Mouse (Mus musculus): ENCODE results near the gene Crabp1.

Gene Crabp1

DNA sequence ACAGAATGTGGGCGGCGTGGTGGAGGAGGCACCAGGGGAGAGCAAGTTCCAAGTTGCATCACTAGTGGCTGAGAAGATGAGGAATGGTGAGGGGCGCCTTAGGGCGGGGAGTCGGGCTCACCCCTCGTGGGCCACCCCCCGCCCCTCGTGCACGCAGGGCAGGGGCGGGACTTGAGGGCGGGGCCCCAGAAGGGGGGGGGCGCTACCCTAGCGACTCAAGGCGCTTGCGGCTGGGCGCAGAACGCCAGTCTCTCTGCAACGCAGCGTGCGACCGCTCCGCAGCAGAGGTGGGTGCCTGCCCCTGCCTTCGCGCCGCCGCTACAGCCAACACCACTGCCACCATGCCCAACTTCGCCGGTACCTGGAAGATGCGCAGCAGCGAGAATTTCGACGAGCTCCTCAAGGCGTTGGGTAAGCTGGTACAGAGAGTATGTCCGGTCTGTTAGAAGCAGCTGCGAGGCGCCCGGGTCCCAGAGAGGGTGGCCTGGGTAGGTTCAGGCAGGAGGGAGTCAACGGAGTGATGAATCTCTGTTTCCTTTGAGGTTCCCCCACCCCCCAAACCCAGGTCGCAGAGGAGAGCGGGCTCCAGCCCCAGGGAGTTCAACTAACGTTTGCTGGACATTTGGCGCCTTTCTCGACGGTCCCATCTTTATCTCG is at the start of gene Crabp1:
Gene Crabp1, plus strand, starts transcription at position 188 of the 657 bp plus-strand sequence.
- DNase-seq: no peak

DNA sequence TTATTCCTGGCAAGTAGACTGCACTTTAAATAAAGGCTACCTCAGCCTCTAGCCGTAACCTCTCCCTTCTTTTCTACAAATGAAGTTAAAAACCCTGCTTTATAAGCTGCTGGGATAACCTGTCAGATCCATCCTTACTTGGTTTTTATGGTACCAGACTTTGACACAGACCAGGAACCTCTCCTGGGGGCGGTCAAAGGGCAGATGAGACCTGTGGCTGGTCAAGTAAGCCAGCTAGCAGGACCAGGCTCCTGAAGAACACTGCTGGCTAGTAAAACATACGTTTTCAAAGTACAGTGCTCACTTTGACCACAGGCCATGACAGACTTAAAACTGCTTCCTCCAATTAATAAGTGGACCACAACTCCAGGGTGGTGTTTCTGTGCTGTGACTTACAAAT is 48.8 kb upstream of the Crabp1 start:
- peak; percentile 33 for DNase-seq

DNA sequence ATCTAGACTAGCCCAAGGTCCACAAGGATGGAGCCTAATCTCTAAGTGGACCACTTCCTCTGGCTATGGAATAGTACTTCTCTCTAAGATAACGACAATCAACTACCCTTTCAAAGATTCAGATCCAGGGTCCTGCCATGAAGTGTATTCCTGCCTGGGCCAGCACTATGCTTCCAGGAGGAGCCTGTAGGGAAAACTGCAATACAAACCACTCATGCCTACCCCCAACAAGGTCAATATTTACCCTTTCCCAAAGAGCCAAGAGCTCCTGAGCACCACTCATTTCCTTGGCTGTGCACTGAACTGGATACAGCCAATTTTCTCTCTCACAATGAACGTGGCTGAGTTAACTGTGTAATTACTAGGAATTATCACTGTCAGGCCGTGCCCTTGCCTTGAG is 47.0 kb upstream of the Crabp1 start:
- DNase-seq: no peak

DNA sequence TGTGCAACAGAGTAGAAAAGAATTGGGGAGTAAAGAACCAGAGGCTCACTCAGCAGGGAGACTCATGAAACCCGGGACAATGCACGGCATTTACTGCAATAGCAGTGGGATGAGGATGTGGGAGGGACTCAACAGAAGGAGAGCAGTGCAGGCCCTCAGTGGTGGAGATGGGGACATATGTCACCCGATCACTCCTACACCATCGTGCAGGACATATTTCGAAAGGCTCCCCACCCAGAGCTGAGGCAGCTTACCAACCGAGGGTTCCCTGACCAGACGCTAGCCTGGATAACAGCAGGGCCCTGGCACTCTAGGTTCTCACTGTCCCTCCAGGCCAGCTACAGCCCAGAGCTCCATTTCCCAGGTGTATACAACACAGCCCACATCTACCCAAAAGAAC is 42.4 kb upstream of the Crabp1 start:
- no peak for DNase-seq

DNA sequence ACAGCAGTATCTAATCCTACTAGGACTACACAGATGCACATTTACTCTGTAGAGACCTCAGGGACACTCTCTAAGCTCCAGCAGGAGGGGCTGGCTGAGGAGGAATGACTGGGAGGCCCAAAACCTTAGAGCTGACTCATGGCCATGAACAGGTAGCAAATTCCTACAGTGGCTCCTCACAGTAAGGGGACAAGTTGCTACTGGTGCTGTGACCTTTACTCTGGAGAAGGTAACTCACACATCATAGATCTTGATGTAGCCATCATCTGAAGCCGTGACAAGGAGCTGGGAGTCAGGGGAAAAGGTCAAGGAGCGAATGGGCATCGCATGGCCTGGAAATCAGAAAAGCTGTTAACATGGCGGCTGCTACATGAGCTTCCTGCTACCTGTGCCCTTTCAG is 42.0 kb upstream of the Crabp1 start:
- DNase-seq: no peak

DNA sequence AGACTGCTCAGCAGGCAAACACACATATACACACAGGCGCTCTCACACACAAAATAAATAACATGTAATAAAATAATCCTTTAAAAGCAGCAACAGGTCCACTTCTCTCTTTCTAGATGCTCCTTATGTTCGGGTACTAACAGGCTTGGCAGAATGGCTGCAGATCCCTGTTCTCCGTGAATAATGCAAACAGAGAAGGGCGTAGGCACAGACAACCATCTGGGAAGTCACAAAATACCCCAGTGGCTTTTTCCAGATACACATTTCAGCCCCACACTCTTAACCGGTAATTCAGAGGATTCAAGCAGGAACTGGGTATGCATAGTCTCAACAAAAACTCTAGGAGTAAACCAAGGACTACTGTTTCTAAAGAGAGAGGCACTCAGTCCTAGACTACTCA is 38.2 kb upstream of the Crabp1 start:
- no peak for DNase-seq

DNA sequence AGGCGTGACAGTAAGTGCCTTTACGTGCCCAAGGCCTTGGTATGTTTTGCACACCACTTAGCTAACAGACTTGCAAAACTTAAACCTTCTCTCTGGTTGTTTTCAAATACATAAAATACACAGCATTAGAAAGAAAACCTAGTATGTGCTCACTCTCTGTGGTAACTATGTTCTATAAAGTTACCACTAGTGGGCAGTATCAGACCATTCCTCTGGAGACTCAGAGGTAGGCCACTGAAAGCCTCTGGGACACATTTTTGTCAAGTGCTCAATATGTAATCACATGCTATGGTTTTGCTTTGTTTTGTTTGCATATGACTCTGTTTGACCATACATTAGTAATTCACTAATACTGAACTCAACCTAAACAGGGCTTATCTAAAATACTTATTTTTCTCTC is 32.4 kb upstream of the Crabp1 start:
- DNase-seq: no peak

DNA sequence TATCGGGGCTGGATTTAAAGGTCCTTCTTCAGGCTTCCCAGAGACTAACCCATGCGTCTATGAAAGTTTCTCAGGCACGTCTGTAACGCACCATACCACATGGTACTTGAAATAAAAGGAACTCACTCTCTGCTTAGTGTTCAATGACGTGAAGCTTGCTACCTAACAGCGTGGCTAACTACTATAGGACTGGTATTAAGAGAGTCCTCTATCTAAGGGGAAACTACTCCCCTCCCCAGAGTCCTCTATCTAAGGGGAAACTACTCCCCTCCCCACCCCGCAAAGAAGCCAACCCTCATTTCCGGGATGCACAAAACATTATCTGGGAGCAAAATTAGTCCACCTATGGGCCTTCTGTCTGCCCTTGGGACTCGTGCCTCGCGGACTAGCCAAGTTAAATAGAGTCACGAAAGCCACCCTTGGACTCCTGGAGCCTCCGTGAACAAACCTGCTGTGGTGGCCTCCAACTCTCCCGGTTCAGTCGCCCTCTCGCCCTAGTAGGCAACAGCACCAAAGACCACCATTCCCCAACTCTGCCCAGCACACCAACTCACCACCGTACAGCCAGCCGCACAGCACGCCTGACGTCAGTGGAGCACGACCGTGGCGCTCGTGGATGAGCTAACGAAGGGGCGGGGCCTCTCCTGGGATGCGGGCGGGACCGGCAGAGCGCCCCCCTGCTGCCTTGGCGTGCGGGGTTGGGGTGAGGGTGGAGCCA is 30.5 kb upstream of the Crabp1 start, which contains the start of gene Wdr61:
Gene Wdr61, minus strand, starts transcription at position 599 of the 718 bp plus-strand sequence.
- DNase-seq: peak; percentile 95

DNA sequence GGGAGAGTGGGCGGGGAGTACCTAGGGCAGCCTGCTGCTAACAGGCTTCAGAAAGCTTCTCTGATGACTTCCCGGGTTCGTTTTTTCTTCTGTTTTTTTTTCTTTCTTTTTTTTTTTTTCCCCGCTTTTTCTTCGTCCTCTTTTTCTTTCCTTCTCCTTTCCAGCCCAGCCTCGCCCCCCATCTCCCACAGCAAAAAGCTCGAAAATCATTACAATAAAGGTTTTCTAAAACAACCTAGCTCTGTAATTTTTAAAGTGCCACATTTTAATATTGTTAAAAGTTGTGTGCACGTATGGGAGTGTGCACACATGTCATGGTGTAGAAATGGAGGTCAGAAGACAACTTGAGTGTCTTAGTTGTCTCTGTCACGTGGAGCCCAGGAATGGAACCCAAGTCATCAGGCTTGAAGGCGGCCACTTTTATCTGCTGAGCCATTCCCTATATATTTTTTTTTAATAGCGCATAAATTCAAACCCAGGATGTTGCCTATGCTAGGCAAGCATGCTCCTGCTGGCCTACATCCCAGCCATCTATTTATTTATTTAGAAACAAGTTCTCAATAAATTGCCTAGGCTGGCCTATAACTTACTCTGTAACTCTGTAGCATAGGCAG is 29.8 kb upstream of the Crabp1 start:
- peak; percentile 12 for DNase-seq

DNA sequence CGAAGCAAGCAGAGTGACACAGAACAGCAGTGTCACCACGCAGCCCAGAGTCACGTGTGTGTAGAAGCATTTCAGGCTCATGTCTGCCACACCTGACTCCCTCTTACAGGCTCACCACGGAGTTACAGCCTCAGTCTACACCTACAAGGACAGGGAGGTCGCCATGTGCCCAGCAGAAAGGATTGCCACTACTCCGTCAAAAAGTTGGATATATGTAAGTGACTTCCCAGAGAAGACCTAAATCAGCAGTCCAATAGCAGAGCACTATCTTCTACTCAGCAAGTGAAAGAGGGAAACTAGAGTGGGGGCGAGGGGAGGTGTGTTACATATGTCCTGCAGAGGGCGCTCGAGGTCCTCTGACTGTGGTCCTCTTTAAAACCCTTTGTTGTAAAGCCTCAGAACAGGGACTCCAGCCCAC is 28.3 kb upstream of the Crabp1 start:
- peak; percentile 28 for DNase-seq

DNA sequence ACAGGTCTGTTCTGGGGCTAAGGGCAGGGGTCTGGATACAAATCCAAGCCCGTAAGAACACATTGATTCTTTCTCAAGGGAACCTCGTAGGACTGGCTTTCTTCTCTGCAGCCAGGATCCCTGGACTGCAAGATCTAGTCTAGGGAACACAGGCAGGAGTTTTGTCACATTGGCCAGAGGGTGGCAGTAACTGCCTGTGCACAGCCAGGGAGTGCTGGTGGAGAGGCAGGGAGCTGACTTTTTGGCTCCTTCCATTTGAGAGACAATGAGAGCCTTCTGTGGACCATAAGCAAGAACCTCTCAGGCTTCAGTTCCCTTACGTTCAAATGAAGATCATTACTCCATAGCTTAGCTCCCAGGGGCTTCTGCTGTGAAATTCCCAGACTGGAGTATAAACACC is 26.2 kb upstream of the Crabp1 start:
- peak; percentile 24 for DNase-seq

DNA sequence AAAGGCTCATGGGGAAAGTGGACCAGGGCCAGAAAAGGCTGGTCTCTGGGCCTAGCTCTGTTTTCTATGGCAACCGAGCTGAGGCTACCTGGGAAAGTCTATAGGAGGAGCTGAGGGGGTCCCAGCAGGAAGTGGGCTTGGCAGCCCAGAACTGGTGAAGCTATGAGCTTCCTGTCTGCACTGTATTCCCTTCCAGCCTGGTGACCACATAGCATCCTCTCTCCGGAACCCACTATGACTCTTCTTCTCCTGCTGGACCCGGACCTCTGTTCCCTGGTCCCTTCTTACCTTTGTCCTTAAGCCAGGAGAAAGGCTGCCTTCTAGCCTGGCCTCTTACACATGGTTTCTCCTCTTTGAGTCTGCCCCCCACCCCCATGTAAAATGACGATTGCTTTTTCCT is 20.7 kb upstream of the Crabp1 start:
- no peak for DNase-seq

DNA sequence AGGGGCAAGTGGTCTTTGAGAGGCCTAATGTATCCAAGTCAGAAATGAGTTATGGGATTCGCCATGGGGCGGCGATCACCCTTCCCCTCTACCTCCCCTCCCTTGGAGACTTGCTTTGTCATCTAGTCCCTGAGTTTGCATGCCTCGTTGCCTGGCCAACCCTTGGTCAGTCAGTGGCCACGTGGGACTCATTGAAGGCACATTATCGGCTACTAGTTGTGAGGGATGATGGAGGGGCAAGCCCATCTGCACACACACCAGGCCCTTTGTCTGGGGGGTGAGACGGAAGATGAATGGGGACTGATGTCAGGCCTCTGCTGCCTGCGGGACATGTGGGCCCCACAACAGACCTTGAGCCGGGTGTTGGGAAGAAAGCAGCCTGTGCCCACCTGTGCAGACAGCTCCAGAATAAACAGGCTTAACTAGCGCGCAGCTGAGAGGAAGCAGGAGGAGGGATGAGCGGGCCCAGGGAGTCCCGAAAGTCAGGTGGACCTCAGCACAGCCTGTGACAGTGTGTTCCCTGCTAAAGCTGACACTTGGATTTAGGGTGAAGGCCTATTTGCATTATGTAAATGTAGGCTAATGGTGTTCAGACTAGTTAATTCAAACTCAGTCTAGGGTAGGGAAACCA is 18.7 kb upstream of the Crabp1 start:
- no peak for DNase-seq

DNA sequence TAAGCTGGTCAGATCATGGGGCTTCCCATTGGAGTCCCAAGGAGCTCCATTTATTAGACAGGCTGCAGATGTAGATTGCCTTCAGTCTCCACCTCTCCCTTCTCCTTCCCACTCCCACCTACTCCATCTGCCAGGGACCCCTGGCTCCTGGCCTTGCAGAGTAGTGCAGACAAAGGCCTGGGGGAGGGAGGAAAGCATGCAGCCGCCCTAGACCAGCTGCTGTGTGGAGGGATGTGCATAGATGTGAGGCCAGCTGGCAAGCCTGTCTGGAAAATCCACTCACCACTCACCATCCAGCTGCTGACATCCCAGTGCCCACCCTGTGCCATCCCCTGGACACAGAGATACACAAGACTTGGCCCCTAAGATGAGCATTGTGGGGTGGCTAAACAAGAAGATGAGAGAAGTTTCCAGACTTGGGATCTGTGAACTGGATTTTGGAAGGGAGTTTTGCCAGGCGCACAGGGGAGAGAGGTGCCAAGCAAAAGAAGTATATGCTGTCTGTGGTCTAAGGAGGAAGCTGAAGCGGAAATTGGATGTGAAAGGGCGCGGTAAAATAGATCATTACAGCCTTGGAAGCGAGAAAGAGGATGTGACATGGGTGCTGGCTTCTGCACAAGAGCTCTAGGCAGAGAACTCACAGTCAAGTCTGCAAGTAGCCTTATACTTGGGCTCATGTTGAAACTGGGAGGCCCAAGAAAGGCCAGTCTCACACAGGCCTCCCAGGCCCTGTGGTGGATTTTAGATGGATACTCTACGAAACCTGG is 14.2 kb upstream of the Crabp1 start:
- DNase-seq: no peak

DNA sequence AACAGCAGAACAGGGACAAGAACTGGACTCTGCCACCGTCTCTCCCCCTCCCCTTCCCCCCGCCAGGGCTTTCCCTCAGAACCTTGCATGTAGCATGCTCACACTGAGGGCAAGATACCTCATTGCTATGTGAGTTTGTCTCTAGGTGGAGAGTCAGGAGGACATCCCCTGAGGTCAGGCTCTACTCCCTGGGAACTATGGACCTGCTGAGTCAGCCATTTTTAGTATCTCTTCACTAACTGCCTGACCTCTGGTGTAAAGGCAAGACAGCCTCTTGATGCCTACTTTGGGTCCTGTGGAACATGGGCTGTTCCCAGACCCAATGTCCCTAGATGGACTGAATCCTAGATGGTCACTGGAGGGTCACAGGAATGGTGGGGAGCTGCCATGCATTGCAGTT is 12.9 kb upstream of the Crabp1 start:
- DNase-seq: no peak

DNA sequence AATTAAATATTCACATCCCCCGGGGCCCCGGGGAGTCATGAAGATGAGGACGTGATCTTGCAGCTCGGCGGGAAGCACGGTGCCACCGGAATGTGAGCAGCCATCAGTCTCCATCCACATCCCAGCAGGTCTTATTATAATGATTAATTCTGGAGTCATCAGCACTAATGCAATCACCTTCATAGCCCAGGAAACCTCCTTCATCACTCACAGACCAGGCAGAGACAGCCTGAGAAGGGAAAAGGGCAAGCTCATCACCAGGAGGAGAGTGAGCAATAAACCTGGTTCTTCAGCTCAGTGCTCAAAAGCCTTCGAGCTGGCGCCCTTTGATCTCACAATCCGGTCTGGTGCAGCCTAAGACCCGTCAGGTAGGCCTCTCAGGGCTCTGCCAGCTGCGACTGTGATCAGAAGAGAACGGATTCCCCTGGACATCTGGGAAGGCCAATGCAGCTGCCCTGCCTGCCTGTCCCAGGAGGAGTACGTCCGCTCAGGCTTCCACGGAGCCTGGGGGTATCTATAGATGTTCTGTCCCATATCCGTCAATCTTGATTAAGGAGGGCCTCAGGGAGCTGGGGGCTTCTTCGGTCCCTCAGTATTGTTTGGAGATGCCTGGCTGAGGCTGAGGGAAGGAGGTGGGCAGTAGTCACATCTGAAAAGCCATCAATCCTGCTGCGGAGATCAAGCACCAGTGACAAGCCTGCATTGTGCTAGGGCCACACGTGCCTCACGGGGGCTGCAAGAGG is 12.2 kb upstream of the Crabp1 start:
- peak; percentile 15 for DNase-seq

DNA sequence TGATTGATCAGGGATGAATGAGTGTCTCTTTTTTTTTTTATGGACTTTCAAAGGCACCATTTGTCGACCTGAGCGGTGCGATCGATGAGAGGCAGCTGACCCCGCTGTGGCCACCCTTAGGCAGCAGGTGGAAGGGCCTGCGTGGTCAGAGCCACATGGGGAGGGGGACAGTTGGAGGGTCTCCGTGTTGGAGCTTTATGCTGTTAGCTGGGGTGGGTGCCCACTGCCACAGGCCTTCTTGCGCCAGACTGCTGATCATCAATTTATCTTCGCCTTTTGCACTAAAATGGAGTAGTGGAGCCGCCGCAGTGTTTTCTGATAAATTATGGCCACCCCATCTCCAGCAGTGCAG is 11.6 kb upstream of the Crabp1 start:
- DNase-seq: no peak

DNA sequence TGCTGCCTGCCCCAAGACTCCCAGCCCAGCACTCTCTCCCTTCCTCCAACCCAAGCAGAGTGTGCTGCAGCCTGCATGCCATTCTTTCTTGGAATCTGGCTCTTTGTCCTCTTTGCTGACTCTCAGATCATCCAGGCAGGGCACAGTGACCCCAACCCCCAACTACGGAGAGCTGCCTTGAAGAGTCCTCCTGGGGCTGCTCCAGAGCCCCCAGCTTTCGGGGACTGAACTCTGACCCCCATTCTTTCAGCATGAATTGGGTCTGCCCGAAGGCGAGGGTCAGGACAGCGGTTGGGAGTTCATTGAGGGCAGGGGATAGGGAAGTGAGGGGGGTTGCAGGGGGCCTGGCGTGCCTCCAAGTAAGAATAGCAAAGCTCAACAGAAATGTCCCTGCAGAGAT is 5.0 kb upstream of the Crabp1 start:
- DNase-seq: peak; percentile 27

DNA sequence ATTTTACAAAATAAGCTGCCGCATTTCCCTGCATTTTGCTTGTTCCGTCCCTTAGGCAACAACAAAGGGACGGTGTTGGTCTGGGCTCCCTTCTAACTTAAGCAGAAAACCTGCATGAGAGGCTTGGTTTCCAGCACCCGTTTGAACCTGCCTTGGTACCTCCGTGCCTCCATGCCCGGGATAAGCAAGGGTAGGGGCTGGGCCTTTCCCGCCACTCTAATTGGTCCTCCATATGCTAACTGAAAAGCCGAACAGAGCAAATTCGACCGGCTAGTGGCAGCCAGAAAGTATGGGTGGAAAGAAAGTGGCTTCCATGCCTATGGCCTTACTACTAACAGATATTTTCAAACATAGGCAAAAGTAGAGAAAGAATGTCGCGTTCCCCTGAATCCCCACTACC is 457 bp upstream of the Crabp1 start:
- DNase-seq: no peak

DNA sequence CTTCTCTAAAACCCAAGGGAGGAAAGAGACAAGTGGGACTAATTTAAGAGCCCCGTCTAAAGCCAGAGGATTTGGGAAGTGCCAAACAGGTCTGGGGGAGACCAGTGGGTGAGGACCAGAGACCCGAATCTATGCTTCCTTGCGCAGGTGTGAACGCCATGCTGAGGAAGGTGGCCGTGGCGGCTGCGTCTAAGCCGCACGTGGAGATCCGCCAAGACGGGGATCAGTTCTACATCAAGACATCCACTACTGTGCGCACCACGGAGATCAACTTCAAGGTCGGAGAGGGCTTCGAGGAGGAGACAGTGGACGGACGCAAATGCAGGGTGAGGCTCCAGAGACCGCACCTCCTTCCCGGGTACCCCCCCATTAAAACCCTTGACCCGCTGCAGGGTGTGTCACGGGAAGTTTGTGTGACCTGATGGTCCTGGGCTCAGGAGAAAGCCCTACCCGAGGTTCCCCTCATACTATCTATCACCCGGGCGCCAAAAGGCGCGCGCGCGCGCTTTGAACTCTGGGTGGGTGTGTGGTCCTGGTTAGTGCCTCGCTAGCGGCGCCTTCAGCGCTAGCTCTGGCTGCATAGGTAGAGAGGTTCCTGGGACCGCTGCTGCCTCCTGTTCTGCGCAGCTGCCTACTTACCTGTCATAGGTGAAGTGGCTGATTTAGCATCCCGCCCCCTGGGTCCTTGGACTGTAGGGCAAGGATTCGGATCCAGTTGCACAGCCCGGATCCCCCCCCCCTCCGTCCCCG is 963 bp downstream of the Crabp1 start:
- DNase-seq: no peak

DNA sequence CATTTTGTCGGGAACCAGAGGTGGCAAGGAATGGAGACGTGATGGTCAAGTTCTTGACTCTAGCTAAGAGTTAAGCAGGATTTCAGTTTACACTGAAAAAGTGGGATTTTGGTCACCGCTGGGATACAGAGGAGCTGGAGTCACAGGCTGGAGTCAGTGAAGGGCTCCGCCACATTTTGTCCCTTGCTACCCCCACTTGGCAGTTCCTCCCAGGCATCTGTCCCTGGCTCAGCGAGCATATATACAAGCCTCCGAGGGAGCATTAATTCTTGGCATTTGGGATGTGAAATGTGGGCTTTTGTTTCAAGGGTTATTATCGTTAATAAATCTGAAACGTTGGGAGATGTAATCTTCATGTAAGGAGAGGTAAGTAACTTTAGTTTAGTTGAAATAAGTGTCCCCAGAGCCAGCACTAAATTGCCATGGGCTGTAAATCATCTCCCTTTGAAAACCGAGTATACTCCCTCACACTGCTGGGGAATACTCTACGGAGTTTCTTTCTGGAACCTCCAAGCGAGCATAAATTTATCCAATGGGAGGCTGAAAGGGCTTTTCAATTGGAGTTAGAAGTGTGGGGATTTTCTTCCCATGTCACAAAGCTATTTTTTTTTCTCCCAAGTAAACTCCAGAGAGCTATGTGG is 5.7 kb downstream of the Crabp1 start:
- DNase-seq: no peak

Measured in kidney, adult 11 months (tissue).